Mouse (Mus musculus): ENCODE measurements around the gene Lmo3.

- TF ChIP-seq CTCF (IDR thresholded peaks at IDR 0.05; ENCODE audit: low read depth, low read length) (no peak), POLR2A (IDR thresholded peaks at IDR 0.05; ENCODE audit: borderline replicate concordance, low read depth, low read length) (no peak)
Measured at GRCm38 (mm10) chr6:138412075-138412474, 169.7 kb downstream of the Lmo3 start.

All from bone marrow macrophage, adult 2 months (primary cell).